Mouse (Mus musculus): ENCODE results near the gene Hist1h2ag.
A peak's percentile ranks its signal among the peaks of the same experiment; 100 is the strongest.

GRCm38 (mm10) chr13:22021581-22021980 lies 21.2 kb downstream of the Hist1h2ag start:
- TF ChIP-seq ZNF384 (IDR thresholded peaks at IDR 0.05; ENCODE audit: low read depth, low read length) = no peak
- TF ChIP-seq CHD2 (IDR thresholded peaks at IDR 0.05; ENCODE audit: low read depth, low read length) = no peak
- TF ChIP-seq MAFK (IDR thresholded peaks at IDR 0.05; ENCODE audit: insufficient read depth, low read depth, low read length) = peak; percentile 63; the same call in 1 of the 2 replicates
- TF ChIP-seq ZC3H11A (IDR thresholded peaks at IDR 0.05; ENCODE audit: borderline replicate concordance, low read depth, low read length) = no peak
